Mouse (Mus musculus) 416B (cell line): ENCODE data around the gene Asic3.
"Not testable (repeated sequence)": the region's sequence is repeated elsewhere in the genome, so short reads cannot be mapped to it uniquely, and the experiment has no call there.

Experiments
- DNase-seq: peaks from one replicate; pipeline ENCODE4 v3.0.0; 2011; ENCODE audit warnings: low read depth

Gene Asic3

DNA sequence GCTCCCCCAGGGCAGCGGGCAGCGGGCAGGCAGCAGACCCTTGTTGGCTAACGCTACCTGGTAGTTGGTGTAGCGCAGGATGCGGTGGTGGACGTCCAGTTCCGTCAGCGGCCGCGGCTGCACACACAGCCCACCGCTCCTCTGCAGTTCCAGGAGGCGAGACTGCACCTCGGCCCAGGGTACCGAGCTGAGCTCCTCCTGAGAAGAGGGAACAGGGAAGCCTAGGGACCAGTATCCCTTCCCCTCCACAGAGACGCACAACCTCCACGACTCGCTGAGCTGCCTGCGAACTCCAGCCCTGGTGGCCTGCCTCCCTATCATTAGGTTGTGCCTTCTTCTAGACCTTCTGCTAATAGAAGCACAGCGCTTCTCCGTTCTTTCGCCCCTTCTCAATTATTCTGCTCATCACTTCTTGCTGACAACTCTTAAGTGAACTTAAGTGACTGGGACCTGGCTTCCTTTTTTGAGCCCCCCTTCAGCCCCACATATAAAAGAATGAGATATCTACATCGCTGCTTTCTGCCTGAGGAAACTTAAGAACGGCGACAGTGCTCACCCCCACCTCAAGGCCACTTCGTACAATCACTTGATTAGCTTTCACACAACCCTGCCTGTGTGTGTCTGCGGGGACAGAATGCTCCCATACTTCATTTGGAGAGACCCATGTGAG lies 24.8 kb upstream of the Asic3 start:
- DNase-seq: peak; percentile 37

DNA sequence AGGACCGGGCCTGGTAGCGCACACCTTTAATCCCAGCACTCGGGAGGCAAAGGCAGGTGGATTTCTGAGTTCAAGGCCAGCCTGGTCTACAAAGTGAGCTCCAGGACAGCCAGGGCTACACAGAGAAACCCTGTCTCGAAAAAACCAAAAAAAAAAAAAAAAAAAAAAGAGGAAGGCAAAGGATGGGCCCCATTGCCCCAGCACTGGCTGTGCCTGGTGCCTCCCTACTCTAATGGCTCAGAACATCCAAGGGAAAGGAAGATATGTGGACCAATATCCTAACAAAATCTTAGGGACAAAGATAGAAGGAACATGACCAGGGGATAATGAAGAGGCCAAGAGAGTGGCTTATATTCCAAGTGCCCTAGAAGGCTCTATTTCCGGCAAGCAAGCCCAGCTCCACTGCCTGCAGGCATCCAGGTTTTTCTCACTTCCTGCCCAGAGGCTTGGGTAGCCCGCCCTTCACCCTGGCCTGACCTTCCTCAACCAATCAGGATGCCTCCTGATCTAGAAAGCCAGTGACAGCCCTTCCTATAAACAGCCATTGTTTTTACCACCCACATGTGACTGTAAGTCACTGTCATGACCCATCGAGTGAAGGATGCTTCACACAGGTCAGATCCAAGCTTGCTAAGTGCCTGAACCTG lies 24.1 kb upstream of the Asic3 start:
- peak; percentile 94 for DNase-seq

DNA sequence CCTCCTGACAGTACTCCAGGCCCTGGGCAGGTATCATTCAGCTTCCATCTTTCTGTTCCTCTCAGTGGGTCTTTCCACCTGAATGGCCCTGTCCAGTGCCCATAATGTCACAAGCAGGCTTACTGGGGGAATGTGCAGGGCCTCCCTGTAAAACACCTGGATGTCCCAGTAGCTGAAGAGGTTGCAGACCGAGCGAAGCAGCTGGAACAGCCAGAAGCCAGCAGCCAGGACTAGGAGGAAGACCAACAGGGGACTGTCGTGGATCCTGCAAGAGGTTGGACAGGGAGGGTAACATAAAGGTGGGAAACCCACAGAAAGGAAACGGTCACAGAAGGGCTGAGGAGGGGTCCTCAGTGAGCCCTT lies 23.6 kb upstream of the Asic3 start:
- no peak for DNase-seq

DNA sequence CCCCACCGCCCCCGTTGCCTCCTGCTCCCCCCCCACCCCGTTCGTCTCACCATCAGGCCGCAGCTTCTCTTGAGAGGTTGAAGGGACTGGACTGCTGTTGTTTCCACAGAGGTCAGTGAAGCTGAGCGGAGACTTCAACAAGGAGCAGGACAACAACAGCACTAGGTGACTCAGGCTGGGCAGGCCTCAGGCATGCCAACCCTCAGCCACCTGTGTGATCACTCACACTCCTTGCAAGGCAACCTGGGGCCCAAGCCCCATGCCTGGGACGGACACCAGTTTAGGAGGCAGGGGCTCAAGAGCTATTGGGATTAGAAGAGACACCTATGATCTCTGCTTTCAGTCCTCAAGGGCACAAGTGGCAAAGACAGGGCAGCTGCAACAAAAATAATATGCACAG lies 21.3 kb upstream of the Asic3 start, which contains the start of gene Atg9b:
Gene Atg9b (minus strand): TSS at position 280 of the 400 bp plus-strand sequence.
- DNase-seq: no peak

GRCm38 (mm10) chr5:24392724-24393123 lies 20.5 kb upstream of the Asic3 start:
- DNase-seq: peak; percentile 83

DNA sequence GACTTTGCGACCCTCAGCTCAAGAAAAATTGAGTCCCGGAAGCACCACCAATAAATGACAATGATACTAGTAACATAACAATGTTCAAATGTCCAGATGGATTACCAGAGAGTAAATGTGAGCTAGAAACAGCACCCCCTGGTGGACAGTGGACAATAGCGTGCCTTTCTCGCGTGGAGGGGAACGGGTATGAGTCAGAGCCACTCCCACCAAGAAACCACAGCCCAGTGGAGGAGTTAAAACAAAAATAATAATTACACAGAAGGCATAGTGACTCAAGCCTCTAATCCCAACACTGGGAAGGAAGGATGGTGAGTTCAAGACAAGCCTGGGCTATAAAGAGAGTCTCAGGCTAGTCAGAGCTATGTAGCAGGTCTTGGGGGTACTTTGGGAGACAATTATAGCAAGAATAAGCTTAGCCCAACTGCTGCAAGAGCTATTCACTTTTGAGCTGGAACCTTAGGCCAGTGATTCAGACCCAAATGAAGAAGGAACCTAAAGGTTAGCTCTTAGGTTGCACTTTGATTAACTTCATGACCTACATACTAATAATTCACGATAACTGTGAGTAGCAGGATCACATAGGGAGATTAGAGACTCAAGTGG lies 19.7 kb upstream of the Asic3 start, which contains the start of gene Abcb8:
Gene Abcb8 (plus strand): TSS at position 272 of the 606 bp plus-strand sequence.
- peak; percentile 95 for DNase-seq

- DNase-seq: peak; percentile 100
Observed at GRCm38 (mm10) chr5:24394165-24394894, 18.9 kb upstream of the Asic3 start.

GRCm38 (mm10) chr5:24396254-24396653 lies 16.9 kb upstream of the Asic3 start:
- DNase-seq: not testable (repeated sequence)

DNA sequence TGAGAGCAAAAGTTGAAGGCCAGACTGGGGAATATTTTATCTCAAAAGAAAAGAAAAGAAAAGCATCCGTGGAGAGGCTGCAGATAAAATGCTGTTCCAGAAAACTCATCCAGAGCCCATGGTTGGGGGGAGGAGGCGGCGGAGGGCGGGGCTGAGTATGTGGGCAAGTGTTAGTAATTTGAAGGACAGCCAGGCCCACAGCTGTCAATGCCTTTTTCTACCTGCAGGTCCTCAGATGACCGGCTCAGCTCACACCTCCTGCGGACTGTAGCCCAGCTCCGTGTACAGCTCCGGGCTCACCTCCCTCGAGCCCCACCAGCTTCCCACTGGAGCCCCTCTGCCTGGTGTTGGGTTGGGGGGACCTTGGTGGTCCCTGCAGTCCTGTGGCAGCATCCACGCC lies 13.5 kb upstream of the Asic3 start:
- no peak for DNase-seq

DNA sequence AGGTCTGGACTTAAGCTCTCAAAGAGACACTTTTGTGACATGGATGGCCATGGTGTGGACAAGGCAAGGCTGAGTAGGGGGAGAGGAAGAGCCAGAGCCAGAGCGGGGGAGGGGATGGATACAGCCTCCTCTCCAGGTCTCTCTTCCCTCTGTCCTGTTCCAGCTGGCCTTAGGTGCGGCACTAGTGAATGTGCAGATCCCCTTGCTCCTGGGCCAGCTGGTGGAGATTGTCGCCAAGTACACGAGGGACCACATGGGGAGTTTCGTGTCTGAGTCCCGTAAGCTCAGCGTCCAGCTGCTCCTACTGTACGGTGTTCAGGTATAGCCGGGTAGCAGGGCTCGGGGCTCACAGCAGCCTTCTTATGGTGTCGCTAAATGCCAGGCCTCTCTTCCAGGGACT lies 12.8 kb upstream of the Asic3 start:
- DNase-seq: no peak

GRCm38 (mm10) chr5:24400911-24401605 lies 12.1 kb upstream of the Asic3 start:
- no peak for DNase-seq

DNA sequence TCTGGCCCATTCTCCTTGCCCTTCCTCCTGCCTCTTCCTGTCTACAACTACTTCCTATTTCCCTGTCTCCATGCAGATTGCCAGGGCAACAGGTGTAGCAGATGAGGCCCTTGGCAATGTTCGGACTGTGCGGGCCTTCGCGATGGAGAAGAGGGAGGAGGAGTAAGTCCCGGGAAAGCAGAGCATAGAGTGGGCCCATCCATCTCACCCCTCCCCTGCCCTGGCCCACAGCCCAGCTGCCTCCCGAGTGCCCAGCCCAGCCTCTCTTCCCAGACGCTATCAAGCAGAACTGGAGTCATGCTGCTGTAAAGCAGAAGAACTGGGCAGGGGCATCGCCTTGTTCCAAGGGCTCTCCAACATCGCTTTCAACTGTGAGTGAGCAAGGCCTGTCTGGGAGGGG lies 11.2 kb upstream of the Asic3 start:
- DNase-seq: no peak

GRCm38 (mm10) chr5:24404594-24405360 lies 8.4 kb upstream of the Asic3 start:
- DNase-seq: peak; percentile 81

DNA sequence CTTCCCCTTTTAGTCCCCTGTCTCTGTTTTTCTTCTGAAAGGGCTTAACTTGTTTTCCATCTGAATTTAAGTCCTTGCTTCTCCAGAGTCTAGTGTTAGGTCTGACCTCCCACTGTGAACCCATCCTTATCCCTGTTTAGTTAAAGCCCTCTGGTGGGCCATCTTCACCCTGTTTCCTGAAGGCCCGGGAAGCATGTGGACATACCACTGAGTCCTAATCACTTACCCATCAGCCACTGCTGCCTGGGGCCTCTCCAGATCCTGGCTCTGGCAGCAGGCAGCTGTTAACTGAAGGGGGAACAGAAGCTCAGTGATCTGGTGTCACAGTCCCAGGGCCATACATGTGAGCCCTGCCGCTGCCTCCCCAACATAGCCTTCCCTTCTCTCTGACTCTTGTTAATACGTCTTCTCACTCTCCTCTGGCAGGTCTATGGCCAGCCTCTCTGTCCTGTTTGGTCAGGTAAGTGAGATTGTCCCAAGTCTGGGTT lies 7.8 kb upstream of the Asic3 start:
- DNase-seq: no peak

- no peak for DNase-seq
Observed at GRCm38 (mm10) chr5:24408651-24409050, 4.5 kb upstream of the Asic3 start.

GRCm38 (mm10) chr5:24409466-24409865 lies 3.7 kb upstream of the Asic3 start:
- DNase-seq: no peak

- DNase-seq: no peak
Observed at GRCm38 (mm10) chr5:24412063-24412462, 1.1 kb upstream of the Asic3 start.

DNA sequence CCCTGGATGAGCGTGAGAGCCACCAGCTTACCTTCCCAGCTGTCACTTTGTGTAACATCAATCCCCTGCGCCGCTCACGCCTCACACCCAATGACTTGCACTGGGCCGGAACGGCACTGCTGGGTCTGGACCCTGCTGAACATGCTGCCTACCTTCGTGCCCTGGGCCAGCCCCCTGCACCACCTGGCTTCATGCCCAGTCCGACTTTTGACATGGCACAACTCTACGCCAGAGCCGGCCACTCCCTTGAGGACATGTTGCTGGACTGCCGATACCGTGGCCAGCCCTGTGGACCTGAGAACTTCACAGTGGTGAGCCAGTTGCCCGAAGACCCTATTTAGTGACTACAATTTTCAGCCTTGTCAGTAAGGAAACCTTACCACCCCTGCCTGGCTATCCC lies 746 bp downstream of the Asic3 start:
- DNase-seq: no peak

DNA sequence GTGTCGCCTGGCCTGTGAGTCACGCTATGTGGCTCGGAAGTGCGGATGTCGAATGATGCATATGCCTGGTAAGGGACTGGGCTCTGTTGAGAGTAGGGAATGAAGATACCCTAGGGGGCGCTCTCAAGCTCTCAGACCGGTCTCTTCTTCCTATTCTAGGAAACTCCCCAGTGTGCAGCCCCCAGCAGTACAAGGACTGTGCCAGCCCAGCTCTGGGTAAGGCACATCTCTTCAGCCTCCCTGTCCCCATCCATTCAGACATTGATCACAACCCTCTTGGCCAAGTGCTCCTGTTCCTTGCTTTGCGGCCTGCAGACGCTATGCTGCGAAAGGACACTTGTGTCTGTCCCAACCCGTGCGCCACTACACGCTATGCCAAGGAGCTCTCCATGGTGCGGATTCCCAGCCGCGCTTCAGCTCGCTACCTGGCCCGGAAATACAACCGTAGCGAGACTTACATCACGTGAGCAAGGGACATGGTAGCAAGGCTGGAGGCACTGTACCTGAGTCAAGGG lies 3.1 kb downstream of the Asic3 start:
- DNase-seq: peak; percentile 88

DNA sequence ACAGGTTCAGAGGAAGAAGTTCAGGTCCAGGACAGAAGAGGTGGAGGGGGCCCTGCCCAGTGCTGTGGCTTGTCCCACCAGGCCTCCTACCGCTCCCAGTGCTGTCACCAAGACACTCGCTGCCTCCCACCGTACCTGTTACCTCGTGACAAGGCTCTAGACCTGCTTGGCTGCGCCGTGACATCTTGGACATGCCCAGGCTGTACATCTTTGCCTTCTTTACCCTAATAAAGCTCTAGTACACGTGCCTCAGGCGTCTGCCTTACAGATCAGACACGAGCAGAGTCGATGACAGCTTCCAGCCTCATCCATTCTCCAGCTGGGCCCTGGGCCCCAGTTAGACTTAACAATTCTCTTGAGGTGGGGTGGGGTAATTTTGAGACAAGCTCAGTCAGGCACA lies 4.4 kb downstream of the Asic3 start:
- DNase-seq: no peak

DNA sequence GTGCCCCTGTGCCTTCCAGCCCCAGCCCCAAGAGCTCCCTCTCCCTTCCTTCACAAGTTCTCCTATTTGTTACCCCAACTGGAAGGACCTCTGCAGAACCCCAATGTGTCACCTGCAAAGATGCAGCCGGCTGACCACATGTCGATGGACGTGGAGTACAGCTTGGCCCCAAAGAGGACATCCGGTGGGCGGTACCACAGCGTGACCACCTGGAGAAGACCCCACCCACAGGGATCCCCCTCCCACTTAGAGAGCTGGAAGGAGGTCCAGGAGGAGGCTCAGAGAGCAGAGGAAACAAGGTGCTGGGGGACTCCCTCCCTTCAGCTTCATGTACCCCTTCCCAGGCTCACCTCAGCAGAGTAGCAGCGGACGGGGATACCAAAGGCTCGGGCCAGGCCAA lies 7.2 kb downstream of the Asic3 start:
- no peak for DNase-seq
